Mouse (Mus musculus): ENCODE data around the gene D5Ertd579e.

Gene D5Ertd579e

GRCm38 (mm10) chr5:36720710-36721375, 25.0 kb upstream of the D5Ertd579e start:
- DNase-seq (ENCODE audit: low spot score in 2 of 2), result no peak

- no peak for DNase-seq (ENCODE audit: low spot score in 2 of 2)
Observed at GRCm38 (mm10) chr5:36720219-36720618, 24.4 kb upstream of the D5Ertd579e start.

DNA sequence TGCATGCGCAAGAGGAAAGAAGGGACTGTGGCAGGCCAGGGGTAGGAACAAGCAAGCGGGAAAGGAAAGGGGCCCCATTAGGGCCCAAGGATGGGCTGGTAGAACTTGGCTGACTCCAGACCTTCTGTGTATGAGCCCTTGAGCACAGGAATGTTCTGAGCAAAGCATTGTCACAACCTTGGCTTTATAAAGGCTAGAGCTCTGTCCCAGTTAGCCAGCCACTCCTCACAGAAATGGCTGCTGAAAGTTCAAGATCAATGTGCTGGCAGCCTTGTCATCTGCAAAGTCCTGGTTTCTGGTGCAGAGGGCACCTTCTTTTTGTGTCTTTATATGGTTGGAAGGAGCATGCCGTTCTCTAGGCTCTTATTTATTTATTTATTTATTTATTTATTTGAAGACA, 23.8 kb upstream of the D5Ertd579e start:
- DNase-seq (ENCODE audit: low spot score in 2 of 2), result no peak

GRCm38 (mm10) chr5:36719135-36719534, 23.3 kb upstream of the D5Ertd579e start:
- DNase-seq (ENCODE audit: low spot score in 2 of 2), result no peak

GRCm38 (mm10) chr5:36717889-36718288, 22.1 kb upstream of the D5Ertd579e start:
- DNase-seq (ENCODE audit: low spot score in 2 of 2), result no peak

GRCm38 (mm10) chr5:36716816-36717215, 21.0 kb upstream of the D5Ertd579e start:
- DNase-seq (ENCODE audit: low spot score in 2 of 2), result no peak

DNA sequence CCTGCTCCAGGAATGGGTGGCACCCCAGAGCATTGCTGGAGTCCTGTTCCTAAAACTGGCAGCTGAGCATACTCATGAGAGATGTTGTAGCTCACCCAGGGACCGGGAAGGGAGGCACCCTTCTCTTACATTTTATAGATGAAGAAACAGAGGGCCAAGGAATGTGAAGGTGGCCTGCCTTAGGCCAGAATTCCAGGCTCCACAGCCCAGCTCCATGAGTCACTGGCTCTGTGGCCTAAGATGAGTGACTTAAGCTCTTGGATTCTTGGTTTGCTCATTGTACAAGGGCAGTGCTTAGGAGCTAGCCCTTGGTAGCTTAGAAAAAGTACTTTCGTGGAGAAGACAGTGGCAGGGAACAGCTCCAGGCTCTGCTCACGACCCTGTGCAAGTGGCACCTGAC, 19.0 kb upstream of the D5Ertd579e start:
- no peak for DNase-seq (ENCODE audit: low spot score in 2 of 2)

DNA sequence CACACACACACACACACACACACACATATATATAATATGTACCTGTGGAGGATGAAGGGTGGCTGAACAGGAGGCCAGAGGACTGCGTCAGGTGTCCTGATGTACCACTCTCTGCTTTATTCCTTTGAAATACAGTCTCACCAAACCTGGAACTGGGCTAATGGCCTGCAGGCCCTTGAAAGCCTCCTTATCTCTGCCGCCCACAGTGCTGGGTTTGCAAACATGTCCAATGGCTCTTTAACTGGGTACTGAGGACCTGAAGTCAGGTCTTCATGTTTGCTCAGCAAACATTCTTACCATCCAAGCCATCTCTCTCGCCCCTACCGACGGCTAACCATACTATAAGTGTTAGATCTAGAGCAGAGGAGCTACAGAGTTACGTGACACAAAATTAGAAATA, 17.9 kb upstream of the D5Ertd579e start:
- DNase-seq (ENCODE audit: low spot score in 2 of 2), result no peak

GRCm38 (mm10) chr5:36712553-36713534, 17.0 kb upstream of the D5Ertd579e start:
- no peak for DNase-seq (ENCODE audit: low spot score in 2 of 2)

DNA sequence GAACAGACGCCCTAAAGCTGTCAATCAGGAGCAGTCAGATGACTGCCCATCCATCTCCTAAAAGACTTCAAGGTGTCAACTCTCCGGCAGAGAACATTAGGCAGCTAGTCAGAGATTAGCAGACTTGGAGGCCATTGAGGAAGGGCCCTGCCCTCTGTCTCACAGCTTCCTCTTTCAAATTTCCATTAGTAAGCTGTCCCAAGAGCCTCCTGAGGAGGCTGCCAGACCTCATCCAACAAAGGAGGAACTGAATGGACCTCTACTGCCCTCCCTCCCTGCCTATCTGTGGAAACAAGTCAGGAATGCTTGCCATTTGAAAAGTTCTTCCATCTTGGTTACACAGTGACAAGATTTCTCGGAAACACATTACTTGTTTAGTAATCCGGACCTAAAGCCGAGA, 16.0 kb upstream of the D5Ertd579e start:
- no peak for DNase-seq (ENCODE audit: low spot score in 2 of 2)

DNA sequence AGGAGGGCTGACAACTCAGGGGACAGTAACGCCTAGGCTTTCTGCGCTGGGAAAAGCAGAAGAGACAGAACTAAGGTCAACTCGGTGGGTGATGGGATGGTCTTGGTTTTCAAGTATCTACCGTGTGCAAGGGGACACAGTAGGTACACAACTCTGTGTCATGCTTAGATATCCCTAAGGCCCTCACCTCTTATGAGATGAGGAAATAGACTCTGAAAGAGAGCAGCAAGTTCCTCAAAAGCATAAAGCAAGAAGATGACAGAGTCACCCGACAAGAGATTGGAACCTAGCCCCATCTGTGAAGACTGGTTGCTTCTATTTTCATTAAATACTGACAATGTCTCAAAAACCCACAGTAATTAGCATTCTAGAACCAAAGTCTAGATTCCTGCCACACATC, 10.0 kb upstream of the D5Ertd579e start:
- DNase-seq (ENCODE audit: low spot score in 2 of 2), result no peak

DNA sequence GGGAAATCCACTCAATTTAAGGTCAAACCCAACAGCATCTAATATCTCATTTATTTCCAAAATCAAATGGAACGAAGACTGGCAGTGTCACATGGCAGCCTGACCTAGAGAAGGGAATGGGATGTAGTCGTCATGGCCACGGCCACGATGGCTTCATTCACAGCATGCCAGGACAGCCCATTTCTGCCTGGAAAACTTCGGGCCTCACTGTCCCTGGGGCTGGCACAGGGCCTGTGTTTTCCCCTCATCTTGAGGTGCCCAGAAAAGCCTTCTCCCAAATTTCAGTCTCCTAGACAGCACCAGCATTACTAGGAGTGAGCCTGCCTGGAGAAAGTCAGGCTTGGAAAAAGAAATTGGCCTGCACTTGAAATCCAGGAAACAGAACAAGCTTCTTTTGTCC, 9.6 kb upstream of the D5Ertd579e start:
- DNase-seq (ENCODE audit: low spot score in 2 of 2), result no peak

GRCm38 (mm10) chr5:36704684-36705083, 8.9 kb upstream of the D5Ertd579e start:
- DNase-seq (ENCODE audit: low spot score in 2 of 2), result no peak

- no peak for DNase-seq (ENCODE audit: low spot score in 2 of 2)
Observed at GRCm38 (mm10) chr5:36700939-36701620, 5.3 kb upstream of the D5Ertd579e start.

- no peak for DNase-seq (ENCODE audit: low spot score in 2 of 2)
Observed at GRCm38 (mm10) chr5:36698689-36699088, 2.9 kb upstream of the D5Ertd579e start.

DNA sequence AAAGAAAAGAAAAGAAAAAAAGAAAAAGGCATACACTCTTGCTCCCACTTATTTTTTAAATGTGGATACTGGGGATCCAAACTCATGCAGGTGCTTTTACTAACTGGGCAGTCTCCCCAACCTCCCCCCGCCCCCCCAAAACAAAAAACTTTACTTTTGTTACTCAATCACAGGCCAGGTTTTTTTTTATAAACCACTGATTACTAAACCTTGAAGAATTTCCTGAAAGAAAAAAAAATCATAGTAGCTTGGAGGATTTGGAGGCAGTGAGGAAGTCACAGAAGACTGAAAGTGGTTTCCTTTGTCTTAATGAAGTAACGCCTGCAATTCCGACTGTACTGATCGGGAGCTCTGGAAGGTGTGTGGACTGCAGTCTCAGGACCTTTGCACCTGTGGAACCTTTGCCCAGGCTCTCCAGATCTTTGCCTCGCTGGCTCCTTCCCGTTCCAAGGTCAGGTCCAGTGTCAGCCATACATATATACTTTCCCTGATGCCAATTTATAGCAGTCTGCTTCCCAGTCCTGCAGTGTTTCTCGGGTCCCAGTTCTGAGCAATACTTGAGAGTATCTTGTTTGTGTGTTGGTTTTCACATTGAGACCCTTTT, 2.3 kb upstream of the D5Ertd579e start:
- DNase-seq (ENCODE audit: low spot score in 2 of 2), result no peak

DNA sequence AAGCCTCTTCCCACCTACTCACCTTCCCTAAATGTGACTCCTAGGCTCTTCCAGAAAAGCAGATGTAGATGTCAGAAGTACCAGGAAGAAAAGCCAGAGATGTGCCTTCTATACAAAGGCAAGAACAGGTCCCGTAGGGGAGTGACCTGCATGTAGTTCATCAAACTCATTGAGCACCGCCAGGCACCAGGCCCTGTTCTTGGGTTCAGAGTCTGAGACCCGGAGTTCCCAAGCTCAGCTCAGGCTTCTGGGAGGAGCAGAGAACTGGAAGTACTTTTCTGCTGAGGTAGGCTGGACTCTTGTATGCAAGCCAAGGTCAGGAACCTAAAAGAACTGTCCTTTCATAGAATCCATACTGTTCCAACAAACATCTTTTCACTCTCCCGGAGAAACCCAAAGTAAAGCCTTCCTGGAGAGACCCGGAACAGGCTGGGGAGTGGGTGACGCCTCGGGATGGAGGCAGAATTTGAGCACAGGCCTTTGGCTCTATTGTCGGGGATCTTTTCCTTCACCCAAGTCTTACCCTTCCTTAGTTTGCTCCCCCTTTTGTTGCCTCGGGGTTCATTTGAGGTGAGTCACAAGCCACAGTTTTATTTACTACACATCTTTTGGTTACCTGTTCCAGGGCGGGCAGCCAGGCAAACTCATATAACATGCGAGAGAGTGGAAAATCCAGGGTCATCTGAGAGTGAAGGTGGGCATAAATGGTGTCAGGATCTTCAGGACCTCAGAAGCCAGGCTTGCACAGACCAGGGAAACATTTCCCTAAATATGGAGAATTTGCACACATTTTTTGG, 878 bp upstream of the D5Ertd579e start:
- no peak for DNase-seq (ENCODE audit: low spot score in 2 of 2)

- DNase-seq (ENCODE audit: low spot score in 2 of 2), result no peak
Observed at GRCm38 (mm10) chr5:36695005-36695404, 819 bp downstream of the D5Ertd579e start.

- DNase-seq (ENCODE audit: low spot score in 2 of 2), result no peak
Observed at GRCm38 (mm10) chr5:36693651-36694050, 2.2 kb downstream of the D5Ertd579e start.

- DNase-seq (ENCODE audit: low spot score in 2 of 2), result no peak
Observed at GRCm38 (mm10) chr5:36691423-36691822, 4.4 kb downstream of the D5Ertd579e start.

GRCm38 (mm10) chr5:36685170-36685569, 10.7 kb downstream of the D5Ertd579e start:
- DNase-seq (ENCODE audit: low spot score in 2 of 2), result no peak
